Mouse (Mus musculus): ENCODE results near the gene Pcx.

DNA sequence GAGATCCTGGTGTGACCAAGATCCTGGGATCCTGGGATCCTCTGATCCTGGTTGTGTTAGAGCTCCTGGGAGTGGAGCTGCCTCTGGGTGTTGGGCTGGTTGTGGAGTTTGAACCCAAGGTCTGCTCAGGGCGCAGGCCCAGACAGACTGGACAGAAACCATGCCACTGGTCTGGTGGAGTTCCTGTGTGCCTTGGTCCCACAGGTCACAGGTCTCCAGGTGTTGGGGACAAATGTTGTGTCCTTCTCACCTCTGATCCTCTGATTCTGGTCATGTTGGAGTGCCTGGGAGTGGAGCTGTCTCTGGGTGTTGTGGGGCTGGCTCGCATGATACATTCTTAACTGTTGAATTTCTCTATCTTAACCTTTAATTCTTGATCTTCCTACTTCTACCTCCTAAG lies 24.4 kb downstream of the Pcx start:
- TF ChIP-seq CTCF (conservative IDR thresholded peaks at IDR 0.05; ENCODE audit: insufficient read depth, insufficient read length, low read depth, low read length): no peak
- TF ChIP-seq POLR2A (IDR thresholded peaks at IDR 0.05; ENCODE audit: low read depth, low read length): no peak

All from kidney, adult 2 months (tissue).